Mouse (Mus musculus) naive thymus-derived CD4-positive, alpha-beta T cell, adult 2 months (primary cell): ENCODE measurements around the gene Acox2.

Experiments used
- DNase-seq: peaks from one replicate; pipeline ENCODE4 v3.0.0-alpha.2; 2011; ENCODE audit warnings: low read depth

Gene Acox2

DNA sequence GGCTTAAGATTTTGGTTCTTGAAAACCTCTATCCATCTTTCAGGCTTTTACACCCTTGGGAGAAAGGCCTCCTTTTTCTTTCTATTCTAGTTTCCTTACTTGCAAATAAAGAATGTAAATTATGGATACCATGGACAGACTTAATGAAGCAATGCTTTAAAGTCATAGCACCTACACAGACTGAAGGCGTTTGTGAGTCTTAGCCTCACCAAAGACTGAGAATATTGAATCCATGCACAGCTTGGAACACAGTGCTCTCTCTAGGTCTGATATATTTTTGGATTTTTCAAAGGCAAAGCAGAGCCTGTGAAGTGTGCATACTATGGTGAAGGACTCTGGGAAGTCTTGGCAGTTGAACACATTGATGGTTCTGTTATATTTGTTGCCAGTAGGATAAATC lies 9.9 kb downstream of the Acox2 start:
- no peak for DNase-seq

DNA sequence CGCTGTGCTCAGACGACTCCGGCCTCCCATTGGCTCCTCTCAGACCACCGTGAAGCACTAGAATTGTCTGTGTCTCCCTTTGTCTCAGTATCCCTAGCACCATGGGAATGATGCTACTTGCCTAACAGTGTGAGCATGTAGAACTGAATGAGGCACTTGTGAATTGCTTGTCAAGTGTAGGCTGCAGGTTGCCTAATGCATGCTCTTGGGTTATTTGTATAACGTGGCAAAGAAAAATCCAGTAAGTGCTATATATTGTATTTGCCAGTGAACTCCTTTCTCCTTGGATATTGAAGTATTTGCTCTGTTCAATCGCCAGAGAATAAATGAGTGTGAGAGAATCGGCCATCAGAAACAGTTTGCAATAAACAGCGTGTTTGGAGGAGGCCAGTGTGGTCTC lies 12.3 kb downstream of the Acox2 start:
- DNase-seq = no peak

DNA sequence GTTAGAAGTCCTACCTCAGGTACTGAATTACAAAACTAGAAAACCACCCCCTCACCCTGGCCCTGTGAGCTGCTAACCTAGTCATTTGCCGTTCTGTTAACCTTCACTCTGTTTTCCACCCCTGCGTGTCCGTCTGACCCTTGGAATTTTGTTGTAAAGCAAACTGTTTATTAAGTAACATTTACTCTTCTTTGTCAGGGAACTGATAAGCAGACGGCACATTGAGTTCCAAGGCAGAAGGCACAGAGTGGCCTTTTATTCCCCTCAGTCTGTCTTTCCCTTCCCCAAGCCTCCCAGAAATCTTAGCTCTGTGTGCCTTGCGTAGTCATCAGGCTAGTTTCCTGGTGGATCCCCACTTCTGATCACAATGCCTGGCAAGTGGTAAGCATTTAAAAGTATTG lies 14.9 kb downstream of the Acox2 start:
- DNase-seq = no peak

DNA sequence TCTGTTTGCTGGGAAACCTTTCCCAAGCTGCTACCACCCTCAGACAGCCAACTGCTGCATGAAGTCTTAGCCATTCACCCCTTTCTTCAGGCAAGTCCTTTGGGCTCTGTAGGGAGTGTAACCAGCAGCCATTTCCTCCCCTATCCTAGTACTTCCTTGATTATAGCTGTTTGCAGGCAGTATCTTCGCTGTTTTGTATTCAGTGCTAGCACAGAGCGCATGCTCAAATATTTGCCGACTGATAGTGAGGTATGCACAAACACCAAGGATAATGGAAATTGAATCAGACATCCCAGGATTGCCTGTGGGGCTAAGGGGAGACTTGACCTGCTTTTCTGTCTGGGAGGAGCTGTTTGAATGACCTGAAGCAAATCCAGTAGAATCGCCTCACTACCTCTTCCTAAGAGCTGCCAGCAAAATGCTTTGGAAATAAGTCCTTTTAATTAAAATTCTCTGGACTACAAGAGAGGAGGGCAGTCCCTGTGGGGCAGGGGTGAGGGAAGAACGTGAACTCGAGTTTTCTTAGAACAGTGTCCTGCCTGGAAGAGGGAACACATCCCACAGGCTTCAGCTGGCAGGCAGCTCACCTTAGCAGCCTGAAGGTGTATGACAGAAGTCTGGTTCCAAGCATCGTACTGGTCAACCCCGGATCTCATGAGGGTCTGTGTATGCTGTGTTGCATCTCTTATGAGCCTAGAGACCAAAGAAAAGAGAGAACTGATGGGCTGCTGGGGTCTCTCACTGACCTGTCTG lies 15.8 kb downstream of the Acox2 start:
- no peak for DNase-seq

DNA sequence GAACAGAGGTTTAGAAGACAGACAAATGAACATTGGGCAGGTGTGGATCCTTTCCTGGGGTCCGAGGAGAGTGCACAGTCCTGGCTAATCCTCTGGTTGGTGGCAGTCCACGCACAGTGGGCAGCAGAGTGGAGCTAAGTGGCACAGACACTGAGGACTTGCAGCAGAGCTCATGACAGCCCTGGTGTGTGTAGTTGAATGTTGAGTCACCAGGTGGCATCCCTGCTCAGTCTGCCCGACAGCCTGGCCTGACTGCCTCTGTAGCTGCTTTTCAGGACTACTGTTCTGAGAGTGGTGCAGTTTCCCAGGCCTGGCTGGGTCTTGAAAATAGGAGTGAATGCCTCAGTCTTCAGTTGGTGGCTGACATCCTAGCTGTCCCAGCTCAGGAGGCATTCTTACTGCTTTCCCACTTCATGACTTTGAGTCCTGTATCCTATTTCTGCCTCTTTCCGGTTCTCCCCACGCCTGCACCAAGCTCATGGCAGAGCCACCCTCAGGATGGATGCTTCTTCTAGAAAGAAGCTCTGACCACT lies 16.7 kb downstream of the Acox2 start:
- no peak for DNase-seq

DNA sequence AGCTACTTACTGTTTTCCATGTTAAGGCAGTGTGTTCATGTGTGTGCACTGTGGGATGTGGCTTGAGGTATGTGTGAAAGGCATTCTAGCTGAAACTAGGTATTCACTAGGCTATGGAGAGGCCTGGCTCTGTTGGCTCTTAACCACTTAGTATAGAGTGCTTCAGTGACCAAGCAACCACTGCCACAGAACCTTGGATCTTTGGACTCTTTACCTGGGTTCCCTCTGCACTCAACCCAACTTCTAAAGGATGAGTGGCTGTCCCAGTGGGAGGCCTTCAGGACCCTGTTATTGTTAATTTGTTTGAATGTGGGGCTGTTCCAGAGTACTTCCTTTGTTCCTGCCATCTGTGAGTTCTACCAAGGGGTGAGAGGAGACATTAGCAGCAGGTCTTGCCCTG lies 17.3 kb downstream of the Acox2 start:
- no peak for DNase-seq

- no peak for DNase-seq
Observed at GRCm38 (mm10) chr14:8233252-8233651, 25.9 kb downstream of the Acox2 start.

DNA sequence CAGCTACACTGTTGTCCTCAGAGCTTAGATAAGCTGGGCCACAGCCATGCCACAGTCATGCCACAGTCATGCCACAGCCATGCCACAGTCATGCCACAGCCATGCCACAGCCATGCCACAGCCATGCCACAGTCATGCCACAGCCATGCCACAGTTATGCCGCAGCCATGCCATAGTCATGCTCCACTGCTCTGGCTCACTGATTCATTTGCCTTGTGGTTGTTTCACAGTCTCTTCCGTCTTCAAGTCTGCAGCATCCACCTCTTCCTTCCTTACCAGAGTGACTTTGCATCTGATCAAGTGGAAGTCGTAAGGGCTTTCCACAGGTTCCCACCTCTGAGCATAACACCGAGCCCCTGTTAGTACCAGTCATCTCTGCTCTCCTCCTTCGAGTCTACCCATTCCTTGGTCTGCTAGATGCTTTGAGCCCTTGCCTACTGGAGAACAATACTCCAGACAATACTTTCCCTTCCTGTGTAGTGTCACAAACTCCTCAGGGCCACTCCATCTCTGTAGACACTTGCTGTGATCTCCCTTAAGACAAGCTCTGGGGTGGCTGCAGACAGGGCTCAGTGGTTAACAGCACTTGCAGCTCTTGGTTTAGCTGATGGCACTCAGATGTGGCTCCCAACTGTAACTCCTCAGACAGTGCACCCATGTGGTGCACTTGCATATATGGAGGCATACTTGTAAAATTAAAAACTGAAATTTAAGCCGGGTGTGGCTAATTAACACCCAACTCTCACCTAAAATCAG lies 26.8 kb downstream of the Acox2 start:
- DNase-seq = no peak

DNA sequence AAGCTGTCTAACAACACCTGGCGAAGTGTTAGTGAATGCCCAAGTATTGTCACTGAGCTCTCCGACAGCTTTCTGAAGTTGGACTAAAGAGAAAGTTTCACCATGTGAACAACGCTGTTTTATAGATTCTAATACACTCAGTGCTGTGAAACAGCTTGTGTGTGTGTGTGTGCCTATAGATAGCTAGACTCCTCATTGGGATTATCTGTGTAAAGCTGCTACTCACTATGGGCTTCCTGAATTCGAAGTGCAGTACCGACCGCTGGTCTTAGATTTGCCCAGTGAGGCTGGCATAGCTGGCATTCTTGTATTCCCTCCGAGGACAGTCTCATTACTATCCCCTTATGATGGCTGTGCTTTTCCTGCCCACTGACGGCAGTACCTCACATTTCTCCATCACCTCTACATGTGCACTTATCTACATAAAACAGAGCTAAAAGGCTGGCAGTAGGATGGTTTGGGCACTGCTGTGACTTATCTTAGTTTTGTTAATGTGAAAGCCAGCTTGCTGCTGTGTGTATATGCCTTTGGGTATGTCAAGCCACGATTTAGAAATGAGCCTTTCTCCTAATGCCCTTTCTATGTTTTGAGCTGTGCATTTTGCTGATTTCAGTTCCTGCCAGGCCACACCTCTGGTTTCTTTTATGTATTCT lies 29.7 kb downstream of the Acox2 start:
- no peak for DNase-seq

GRCm38 (mm10) chr14:8224805-8225204 lies 34.3 kb downstream of the Acox2 start:
- no peak for DNase-seq

DNA sequence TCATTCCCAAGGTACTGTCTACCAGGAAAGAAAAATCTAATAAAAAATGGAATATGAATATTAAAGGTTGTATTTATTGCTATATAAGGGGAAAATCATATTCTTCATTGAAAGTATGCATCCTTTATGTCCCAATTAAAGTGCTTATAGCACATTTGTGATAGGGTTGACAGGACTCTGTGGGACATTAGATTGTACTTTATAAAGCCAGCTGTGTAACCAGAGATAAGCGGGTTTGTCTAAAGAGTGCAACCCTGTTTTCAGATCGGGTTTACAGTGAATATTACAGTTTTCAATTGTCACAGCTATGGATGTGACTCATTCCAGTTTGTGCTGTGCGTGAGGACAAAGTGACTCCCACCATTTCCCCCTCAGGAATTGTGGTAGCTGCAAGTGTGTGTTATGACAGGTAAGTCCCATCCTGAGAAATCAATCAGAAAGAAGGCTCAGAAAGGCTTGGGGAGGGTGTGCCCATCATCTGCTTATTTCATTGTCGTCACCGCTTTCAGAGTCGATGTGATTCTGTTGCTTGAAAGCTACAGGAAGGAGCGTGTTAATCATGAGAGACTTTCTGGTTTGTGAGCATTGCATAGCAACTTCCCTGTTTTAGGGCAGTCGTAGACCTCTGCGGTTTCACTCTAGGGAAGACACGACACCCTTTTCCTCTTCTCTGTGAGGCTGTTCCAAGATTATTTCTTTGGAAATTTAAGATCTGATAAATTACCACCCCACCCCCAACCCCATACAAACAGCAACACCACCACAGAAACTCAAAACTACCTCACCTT lies 35.5 kb downstream of the Acox2 start:
- DNase-seq = no peak

GRCm38 (mm10) chr14:8222561-8222960 lies 36.6 kb downstream of the Acox2 start:
- no peak for DNase-seq

DNA sequence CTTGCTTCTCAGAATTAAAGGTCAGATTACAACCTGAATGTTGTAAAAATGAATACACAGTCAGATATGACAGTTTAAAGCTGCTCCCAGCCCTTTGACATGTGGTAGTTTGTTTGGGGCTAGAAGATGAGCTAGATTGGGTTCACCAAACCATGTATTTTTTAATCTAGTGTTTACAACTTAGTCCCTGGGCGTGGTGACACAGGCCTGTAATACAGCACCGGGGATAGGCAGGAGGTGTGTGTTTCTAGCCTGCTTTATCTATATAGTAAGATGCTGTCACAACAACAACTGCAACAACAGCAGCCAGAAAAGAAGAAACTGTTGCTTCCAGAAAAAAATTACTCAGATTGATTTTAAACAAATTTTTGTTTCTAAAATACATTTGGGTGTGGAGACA lies 38.2 kb downstream of the Acox2 start:
- no peak for DNase-seq

- no peak for DNase-seq
Observed at GRCm38 (mm10) chr14:8220306-8220705, 38.8 kb downstream of the Acox2 start.

- DNase-seq = no peak
Observed at GRCm38 (mm10) chr14:8219876-8220275, 39.3 kb downstream of the Acox2 start.

- DNase-seq = no peak
Observed at GRCm38 (mm10) chr14:8218730-8219380, 40.3 kb downstream of the Acox2 start.

- DNase-seq = no peak
Observed at GRCm38 (mm10) chr14:8218238-8218637, 40.9 kb downstream of the Acox2 start.

DNA sequence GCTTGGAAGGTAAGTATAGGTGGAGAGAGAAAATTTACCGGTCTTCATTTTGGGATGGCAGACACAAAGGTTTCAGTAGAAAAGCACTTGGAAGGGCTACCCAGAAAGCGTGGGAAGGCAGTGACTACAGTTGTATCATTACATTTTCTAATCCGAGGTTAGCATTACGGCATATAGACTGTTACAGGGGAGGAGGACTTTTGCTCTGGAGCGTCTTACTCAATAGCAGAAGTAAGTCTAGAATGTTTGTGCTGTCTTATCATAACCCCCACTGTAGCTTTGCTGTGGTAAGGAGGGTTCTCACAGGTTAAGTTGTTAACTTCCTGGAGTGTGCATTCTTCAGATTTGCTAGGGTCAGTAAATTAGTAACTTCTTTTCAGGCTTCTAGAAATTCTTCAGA lies 43.1 kb downstream of the Acox2 start:
- DNase-seq = no peak

DNA sequence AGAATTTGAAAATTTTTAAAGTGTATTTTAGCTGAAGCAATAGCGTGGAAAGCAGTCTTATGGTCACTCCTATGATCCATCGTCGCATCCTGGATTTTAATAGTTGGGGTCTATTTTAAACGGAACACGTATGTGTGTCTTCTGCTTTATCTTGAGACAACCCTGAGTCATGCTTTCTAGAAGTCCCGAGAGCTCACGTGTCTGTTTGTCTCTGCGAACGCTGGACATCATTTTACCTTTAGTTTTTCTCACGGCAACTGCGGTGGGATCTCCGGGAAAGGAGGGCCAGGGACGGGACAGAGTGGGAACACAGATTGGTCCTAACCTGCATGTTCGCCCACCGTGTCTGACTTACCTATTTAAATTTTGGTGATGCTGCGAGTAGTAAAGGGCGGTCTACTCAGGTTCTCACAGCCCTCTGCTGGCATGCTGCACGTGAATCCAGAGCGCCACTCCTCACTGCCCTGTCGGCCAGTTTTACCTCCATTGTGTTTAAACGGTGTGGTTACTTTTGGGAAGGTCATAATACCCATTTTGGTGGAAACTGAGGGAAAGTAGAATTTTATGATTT lies 43.9 kb downstream of the Acox2 start:
- no peak for DNase-seq

DNA sequence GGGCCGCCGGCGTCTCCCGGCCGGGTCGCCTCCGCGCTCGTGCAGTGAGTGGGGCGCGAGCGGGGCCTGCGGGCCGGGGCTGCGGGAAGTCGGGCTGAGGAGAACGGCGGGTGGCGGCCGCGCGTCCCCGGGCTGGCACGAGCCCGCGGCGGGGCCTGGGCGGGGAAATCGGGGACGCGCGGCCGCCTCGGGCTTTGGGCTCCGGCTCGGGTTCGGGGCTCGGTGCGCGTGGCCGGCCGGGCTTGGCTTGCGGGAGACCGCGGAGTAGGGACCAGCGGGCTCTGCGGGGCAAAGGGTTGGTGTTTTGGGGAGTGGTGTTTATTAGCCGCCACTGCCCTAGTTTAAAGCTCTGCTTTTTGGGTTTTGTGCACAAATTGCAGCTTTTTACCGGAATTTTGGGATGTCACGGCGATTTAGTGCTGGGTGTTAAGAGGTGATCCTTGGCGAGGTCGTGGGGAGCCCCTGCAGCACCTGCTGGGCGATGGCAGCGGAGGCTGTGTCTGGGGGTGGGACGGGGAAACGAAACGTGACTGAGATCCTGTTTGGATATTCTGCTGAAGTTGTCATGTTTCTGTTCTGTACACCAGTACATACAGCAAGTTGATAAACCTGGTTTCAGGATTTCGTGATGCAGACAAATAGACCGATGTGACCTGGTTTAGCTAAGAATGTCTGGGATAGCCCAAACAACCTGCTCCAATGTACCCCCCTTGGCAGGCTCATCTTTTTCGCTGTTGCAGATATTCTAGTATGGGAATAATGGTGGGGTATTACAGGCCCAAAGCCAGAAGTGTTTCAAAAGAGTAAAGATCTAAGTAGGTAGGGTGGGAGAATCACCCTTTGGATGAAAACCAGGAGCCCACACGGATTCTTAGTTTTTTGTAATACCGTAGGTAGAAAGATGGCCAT lies 44.6 kb downstream of the Acox2 start:
- peak; percentile 61 for DNase-seq
